Mouse (Mus musculus): ENCODE data around the gene Nadk2. TPM values are rescaled to one million over a fixed set of nuclear protein-coding genes. Genes with fewer than 3 reads are reported as not detected.

Nadk2 gene
- polyA plus RNA-seq, 1 experiment from 2014 or later = 23.1 TPM

GRCm38 (mm10) chr15:9074671-9075070 lies 3.6 kb downstream of the Nadk2 start:
- no peak overlapping the region for H3K27ac ChIP-seq (replicated peaks)
- H3K9ac ChIP-seq (replicated peaks) = no peak overlapping the region
- ATAC-seq (replicated peaks) = no peak
- no peaks in the 10 kb centered on the region for H3K9me3 ChIP-seq
- H3K4me3 ChIP-seq = no peak overlapping the region
- no peaks in the 10 kb centered on the region for H3K27me3 ChIP-seq
- 29% methylated on average over 4 of the region's 4 CpGs for WGBS
- no peaks in the 10 kb centered on the region for H3K36me3 ChIP-seq
- no peak overlapping the region for H3K4me2 ChIP-seq (replicated peaks)
- H3K4me1 ChIP-seq = peaks cover 41% of the 10 kb centered on the region

- no peak overlapping the region for H3K4me2 ChIP-seq (replicated peaks)
- no peak overlapping the region for H3K9ac ChIP-seq (replicated peaks)
- ATAC-seq (replicated peaks) = no peak
- no peak overlapping the region for H3K27ac ChIP-seq (replicated peaks)
- peaks cover 33% of the 10 kb centered on the region for H3K4me1 ChIP-seq
- no peaks in the 10 kb centered on the region for H3K9me3 ChIP-seq
- 75% methylated on average over 14 of the region's 14 CpGs for WGBS
- H3K4me3 ChIP-seq = no peak overlapping the region
- H3K36me3 ChIP-seq = no peaks in the 10 kb centered on the region
- H3K27me3 ChIP-seq = no peaks in the 10 kb centered on the region
Measured at GRCm38 (mm10) chr15:9075608-9076200, 4.6 kb downstream of the Nadk2 start.

GRCm38 (mm10) chr15:9078481-9079300 lies 7.6 kb downstream of the Nadk2 start:
- H3K4me3 ChIP-seq = no peak overlapping the region
- H3K4me2 ChIP-seq (replicated peaks) = no peak overlapping the region
- H3K9me3 ChIP-seq = no peaks in the 10 kb centered on the region
- H3K9ac ChIP-seq (replicated peaks) = no peak overlapping the region
- H3K4me1 ChIP-seq = peaks cover 16% of the 10 kb centered on the region
- 81% methylated on average over 12 of the region's 12 CpGs for WGBS
- no peaks in the 10 kb centered on the region for H3K27me3 ChIP-seq
- no peaks in the 10 kb centered on the region for H3K36me3 ChIP-seq
- no peak for ATAC-seq (replicated peaks)
- H3K27ac ChIP-seq (replicated peaks) = no peak overlapping the region

GRCm38 (mm10) chr15:9079626-9080025 lies 8.6 kb downstream of the Nadk2 start:
- ATAC-seq (replicated peaks) = no peak
- 56% methylated on average over 5 of the region's 5 CpGs for WGBS

GRCm38 (mm10) chr15:9080206-9080605 lies 9.1 kb downstream of the Nadk2 start:
- no peak overlapping the region for H3K4me2 ChIP-seq (replicated peaks)
- H3K9me3 ChIP-seq = no peaks in the 10 kb centered on the region
- WGBS = 61% methylated on average over 4 of the region's 4 CpGs
- ATAC-seq (replicated peaks) = no peak
- no peak overlapping the region for H3K27ac ChIP-seq (replicated peaks)
- H3K9ac ChIP-seq (replicated peaks) = no peak overlapping the region
- H3K36me3 ChIP-seq = no peaks in the 10 kb centered on the region
- H3K4me3 ChIP-seq = no peak overlapping the region
- peaks cover 4% of the 10 kb centered on the region; the same call in 1 of the 2 replicates for H3K4me1 ChIP-seq
- H3K27me3 ChIP-seq = no peaks in the 10 kb centered on the region

More at GRCm38 (mm10) chr15:9079626-9080025, 8.6 kb downstream of the Nadk2 start:
- Histone ChIP-seq H3K4me2 (replicated peaks) (no peak overlapping the region), H3K27ac (replicated peaks) (no peak overlapping the region), H3K9me3 (no peaks in the 10 kb centered on the region), H3K4me1 (peaks cover 8% of the 10 kb centered on the region), H3K27me3 (no peaks in the 10 kb centered on the region), H3K4me3 (no peak overlapping the region), H3K9ac (replicated peaks) (no peak overlapping the region), H3K36me3 (no peaks in the 10 kb centered on the region)

GRCm38 (mm10) chr15:9081294-9081693 lies 10.2 kb downstream of the Nadk2 start:
- H3K9ac ChIP-seq (replicated peaks) = no peak overlapping the region
- H3K4me3 ChIP-seq = no peak overlapping the region
- H3K36me3 ChIP-seq = no peaks in the 10 kb centered on the region
- no peaks in the 10 kb centered on the region for H3K27me3 ChIP-seq
- ATAC-seq (replicated peaks) = no peak
- no peak overlapping the region for H3K27ac ChIP-seq (replicated peaks)
- no peaks in the 10 kb centered on the region for H3K4me1 ChIP-seq
- no peak overlapping the region for H3K4me2 ChIP-seq (replicated peaks)
- 72% methylated on average over 3 of the region's 3 CpGs for WGBS
- no peaks in the 10 kb centered on the region for H3K9me3 ChIP-seq

GRCm38 (mm10) chr15:9082753-9083152 lies 11.7 kb downstream of the Nadk2 start:
- H3K27ac ChIP-seq (replicated peaks) = no peak overlapping the region

GRCm38 (mm10) chr15:9086813-9087212 lies 15.8 kb downstream of the Nadk2 start:
- H3K9ac ChIP-seq (replicated peaks) = no peak overlapping the region
- H3K4me1 ChIP-seq = no peaks in the 10 kb centered on the region
- H3K4me2 ChIP-seq (replicated peaks) = no peak overlapping the region
- WGBS = 55% methylated on average over 11 of the region's 11 CpGs
- no peaks in the 10 kb centered on the region for H3K9me3 ChIP-seq
- no peak overlapping the region for H3K27ac ChIP-seq (replicated peaks)
- ATAC-seq (replicated peaks) = no peak
- no peak overlapping the region for H3K4me3 ChIP-seq
- H3K27me3 ChIP-seq = no peaks in the 10 kb centered on the region
- H3K36me3 ChIP-seq = no peaks in the 10 kb centered on the region

More at GRCm38 (mm10) chr15:9082753-9083152, 11.7 kb downstream of the Nadk2 start:
- Histone ChIP-seq H3K36me3 (no peaks in the 10 kb centered on the region), H3K4me2 (replicated peaks) (no peak overlapping the region), H3K4me3 (no peak overlapping the region), H3K4me1 (no peaks in the 10 kb centered on the region), H3K9ac (replicated peaks) (no peak overlapping the region), H3K27me3 (no peaks in the 10 kb centered on the region), H3K9me3 (no peaks in the 10 kb centered on the region)
- no peak for ATAC-seq (replicated peaks)
- WGBS = 92% methylated on average over 9 of the region's 9 CpGs

GRCm38 (mm10) chr15:9087421-9087820 lies 16.4 kb downstream of the Nadk2 start:
- no peak overlapping the region for H3K9ac ChIP-seq (replicated peaks)
- 74% methylated on average over 5 of the region's 5 CpGs for WGBS
- no peak overlapping the region for H3K4me3 ChIP-seq
- H3K9me3 ChIP-seq = no peaks in the 10 kb centered on the region
- H3K27ac ChIP-seq (replicated peaks) = no peak overlapping the region
- no peak overlapping the region for H3K4me2 ChIP-seq (replicated peaks)
- no peaks in the 10 kb centered on the region for H3K4me1 ChIP-seq
- no peaks in the 10 kb centered on the region for H3K36me3 ChIP-seq
- H3K27me3 ChIP-seq = no peaks in the 10 kb centered on the region
- no peak for ATAC-seq (replicated peaks)

- Histone ChIP-seq H3K4me1 (no peaks in the 10 kb centered on the region), H3K9me3 (no peaks in the 10 kb centered on the region), H3K27me3 (no peaks in the 10 kb centered on the region), H3K36me3 (no peaks in the 10 kb centered on the region), H3K4me3 (no peak overlapping the region), H3K27ac (replicated peaks) (no peak overlapping the region), H3K4me2 (replicated peaks) (no peak overlapping the region), H3K9ac (replicated peaks) (no peak overlapping the region)
- WGBS = 84% methylated on average over 17 of the region's 17 CpGs
- ATAC-seq (replicated peaks) = no peak
Measured at GRCm38 (mm10) chr15:9087895-9088682, 17.0 kb downstream of the Nadk2 start.

GRCm38 (mm10) chr15:9088683-9089072 lies 17.6 kb downstream of the Nadk2 start:
- H3K4me1 ChIP-seq = no peaks in the 10 kb centered on the region
- no peaks in the 10 kb centered on the region for H3K27me3 ChIP-seq
- H3K27ac ChIP-seq (replicated peaks) = no peak overlapping the region
- H3K9me3 ChIP-seq = no peaks in the 10 kb centered on the region
- H3K4me2 ChIP-seq (replicated peaks) = no peak overlapping the region
- no peak overlapping the region for H3K9ac ChIP-seq (replicated peaks)
- no peak for ATAC-seq (replicated peaks)
- WGBS = 79% methylated on average over 8 of the region's 8 CpGs
- no peaks in the 10 kb centered on the region for H3K36me3 ChIP-seq
- H3K4me3 ChIP-seq = no peak overlapping the region

GRCm38 (mm10) chr15:9089136-9089720 lies 18.2 kb downstream of the Nadk2 start:
- Histone ChIP-seq H3K36me3 (no peaks in the 10 kb centered on the region), H3K27ac (replicated peaks) (no peak overlapping the region), H3K4me3 (no peak overlapping the region), H3K4me1 (peaks cover 1% of the 10 kb centered on the region), H3K4me2 (replicated peaks) (no peak overlapping the region), H3K9ac (replicated peaks) (no peak overlapping the region), H3K27me3 (no peaks in the 10 kb centered on the region), H3K9me3 (no peaks in the 10 kb centered on the region)
- ATAC-seq (replicated peaks) = no peak
- WGBS = 21% methylated on average over 2 of the region's 2 CpGs
